Mouse (Mus musculus): Measurements from ENCODE around the gene Rras2. TPM values are rescaled to one million over a fixed set of nuclear protein-coding genes. Genes with fewer than 3 reads are reported as not detected.

Gene Rras2
- polyA plus RNA-seq (2014; fragmentation: Nextera tagmentation; extraction: Ambion mirVana) = 32.3 and 39.0 TPM in 2 replicates

GRCm38 (mm10) chr7:114117444-114117905, at the start of gene Rras2:
Gene Rras2, minus strand, starts transcription at chr7:114117781.
- ATAC-seq (ENCODE audit: low read depth) (peak; percentile 98), DNase-seq (ENCODE audit: low spot score) (peak; percentile 94)
- peaks cover 8% of the 10 kb centered on the region for H3K4me1 ChIP-seq (ENCODE audit: control insufficient read depth, insufficient read depth, low read length)
- no peaks in the 10 kb centered on the region for H3K27me3 ChIP-seq (replicated peaks; ENCODE audit: control insufficient read depth, insufficient read depth, low read length)
- H3K4me2 ChIP-seq (ENCODE audit: low read depth, low read length) = peak within 1 kb of the TSS; percentile 85
- peak within 1 kb of the TSS; percentile 78 for H3K4me3 ChIP-seq (ENCODE audit: low read depth, low read length)
- peak within 1 kb of the TSS; percentile 88 for H3K27ac ChIP-seq (replicated peaks; ENCODE audit: low read depth, low read length)
- 0% methylated on average over 30 of the region's 55 CpGs for WGBS
- no peaks in the 10 kb centered on the region for H3K36me3 ChIP-seq (ENCODE audit: control insufficient read depth, insufficient read depth, low read length)
- no peaks in the 10 kb centered on the region for H3K9me3 ChIP-seq (ENCODE audit: control insufficient read depth, low read length)
- peak within 1 kb of the TSS; percentile 79 for H3K9ac ChIP-seq (ENCODE audit: low read depth, low read length)

- DNase-seq (ENCODE audit: low spot score) = no peak
- Histone ChIP-seq H3K27ac (replicated peaks; ENCODE audit: low read depth, low read length) (no peak overlapping the region), H3K4me3 (ENCODE audit: low read depth, low read length) (no peak overlapping the region), H3K27me3 (replicated peaks; ENCODE audit: control insufficient read depth, insufficient read depth, low read length) (no peaks in the 10 kb centered on the region), H3K4me1 (ENCODE audit: control insufficient read depth, insufficient read depth, low read length) (no peaks in the 10 kb centered on the region), H3K4me2 (ENCODE audit: low read depth, low read length) (no peak overlapping the region), H3K9me3 (ENCODE audit: control insufficient read depth, low read length) (no peaks in the 10 kb centered on the region), H3K36me3 (ENCODE audit: control insufficient read depth, insufficient read depth, low read length) (no peaks in the 10 kb centered on the region), H3K9ac (ENCODE audit: low read depth, low read length) (no peak overlapping the region)
- no peak for ATAC-seq (ENCODE audit: low read depth)
- 83% methylated on average over 5 of the region's 5 CpGs for WGBS
Observed at GRCm38 (mm10) chr7:114162975-114163374, 45.4 kb upstream of the Rras2 start.

- DNase-seq (ENCODE audit: low spot score) = no peak
- Histone ChIP-seq H3K4me2 (ENCODE audit: low read depth, low read length) (no peak overlapping the region), H3K36me3 (ENCODE audit: control insufficient read depth, insufficient read depth, low read length) (no peaks in the 10 kb centered on the region), H3K4me1 (ENCODE audit: control insufficient read depth, insufficient read depth, low read length) (no peaks in the 10 kb centered on the region), H3K9me3 (ENCODE audit: control insufficient read depth, low read length) (no peaks in the 10 kb centered on the region), H3K27ac (replicated peaks; ENCODE audit: low read depth, low read length) (no peak overlapping the region), H3K9ac (ENCODE audit: low read depth, low read length) (no peak overlapping the region), H3K4me3 (ENCODE audit: low read depth, low read length) (no peak overlapping the region), H3K27me3 (replicated peaks; ENCODE audit: control insufficient read depth, insufficient read depth, low read length) (no peaks in the 10 kb centered on the region)
- no peak for ATAC-seq (ENCODE audit: low read depth)
- WGBS = 81% methylated on average over 8 of the region's 8 CpGs
Observed at GRCm38 (mm10) chr7:114161101-114161500, 43.5 kb upstream of the Rras2 start.

- Histone ChIP-seq H3K9me3 (ENCODE audit: control insufficient read depth, low read length) (no peaks in the 10 kb centered on the region), H3K36me3 (ENCODE audit: control insufficient read depth, insufficient read depth, low read length) (no peaks in the 10 kb centered on the region), H3K4me3 (ENCODE audit: low read depth, low read length) (no peak overlapping the region), H3K4me1 (ENCODE audit: control insufficient read depth, insufficient read depth, low read length) (no peaks in the 10 kb centered on the region), H3K9ac (ENCODE audit: low read depth, low read length) (no peak overlapping the region), H3K27me3 (replicated peaks; ENCODE audit: control insufficient read depth, insufficient read depth, low read length) (no peaks in the 10 kb centered on the region), H3K4me2 (ENCODE audit: low read depth, low read length) (no peak overlapping the region), H3K27ac (replicated peaks; ENCODE audit: low read depth, low read length) (no peak overlapping the region)
- DNase-seq (ENCODE audit: low spot score) = no peak
- 73% methylated on average over 12 of the region's 12 CpGs for WGBS
- no peak for ATAC-seq (ENCODE audit: low read depth)
Observed at GRCm38 (mm10) chr7:114157716-114158278, 40.2 kb upstream of the Rras2 start.

- no peak overlapping the region for H3K4me3 ChIP-seq (ENCODE audit: low read depth, low read length)
- no peaks in the 10 kb centered on the region for H3K9me3 ChIP-seq (ENCODE audit: control insufficient read depth, low read length)
- WGBS = 93% methylated on average over 4 of the region's 4 CpGs
- H3K27ac ChIP-seq (replicated peaks; ENCODE audit: low read depth, low read length) = no peak overlapping the region
- no peak overlapping the region for H3K4me2 ChIP-seq (ENCODE audit: low read depth, low read length)
- H3K27me3 ChIP-seq (replicated peaks; ENCODE audit: control insufficient read depth, insufficient read depth, low read length) = no peaks in the 10 kb centered on the region
- no peak overlapping the region for H3K9ac ChIP-seq (ENCODE audit: low read depth, low read length)
- H3K36me3 ChIP-seq (ENCODE audit: control insufficient read depth, insufficient read depth, low read length) = no peaks in the 10 kb centered on the region
- no peak; the same call in 1 of the 2 replicates for ATAC-seq (ENCODE audit: low read depth)
- DNase-seq (ENCODE audit: low spot score) = no peak
- H3K4me1 ChIP-seq (ENCODE audit: control insufficient read depth, insufficient read depth, low read length) = no peaks in the 10 kb centered on the region
Observed at GRCm38 (mm10) chr7:114156364-114156763, 38.8 kb upstream of the Rras2 start.

- no peaks in the 10 kb centered on the region for H3K4me1 ChIP-seq (ENCODE audit: control insufficient read depth, insufficient read depth, low read length)
- no peak for ATAC-seq (ENCODE audit: low read depth)
- no peak for DNase-seq (ENCODE audit: low spot score)
- H3K27me3 ChIP-seq (replicated peaks; ENCODE audit: control insufficient read depth, insufficient read depth, low read length) = no peaks in the 10 kb centered on the region
- H3K27ac ChIP-seq (replicated peaks; ENCODE audit: low read depth, low read length) = no peak overlapping the region
- H3K9me3 ChIP-seq (ENCODE audit: control insufficient read depth, low read length) = no peaks in the 10 kb centered on the region
- no peak overlapping the region for H3K9ac ChIP-seq (ENCODE audit: low read depth, low read length)
- WGBS = 52% methylated on average over 5 of the region's 5 CpGs
- no peaks in the 10 kb centered on the region for H3K36me3 ChIP-seq (ENCODE audit: control insufficient read depth, insufficient read depth, low read length)
- no peak overlapping the region for H3K4me2 ChIP-seq (ENCODE audit: low read depth, low read length)
- H3K4me3 ChIP-seq (ENCODE audit: low read depth, low read length) = no peak overlapping the region
Observed at GRCm38 (mm10) chr7:114155053-114155865, 37.7 kb upstream of the Rras2 start.

- 89% methylated on average over 5 of the region's 5 CpGs for WGBS
- no peaks in the 10 kb centered on the region for H3K36me3 ChIP-seq (ENCODE audit: control insufficient read depth, insufficient read depth, low read length)
Observed at GRCm38 (mm10) chr7:114151036-114151780, 33.6 kb upstream of the Rras2 start.

GRCm38 (mm10) chr7:114149564-114149963, 32.0 kb upstream of the Rras2 start:
- DNase-seq (ENCODE audit: low spot score) (no peak), ATAC-seq (ENCODE audit: low read depth) (no peak)
- Histone ChIP-seq H3K9ac (ENCODE audit: low read depth, low read length) (no peak overlapping the region), H3K27me3 (replicated peaks; ENCODE audit: control insufficient read depth, insufficient read depth, low read length) (no peaks in the 10 kb centered on the region), H3K4me2 (ENCODE audit: low read depth, low read length) (no peak overlapping the region), H3K4me3 (ENCODE audit: low read depth, low read length) (no peak overlapping the region), H3K36me3 (ENCODE audit: control insufficient read depth, insufficient read depth, low read length) (no peaks in the 10 kb centered on the region), H3K9me3 (ENCODE audit: control insufficient read depth, low read length) (no peaks in the 10 kb centered on the region), H3K4me1 (ENCODE audit: control insufficient read depth, insufficient read depth, low read length) (no peaks in the 10 kb centered on the region), H3K27ac (replicated peaks; ENCODE audit: low read depth, low read length) (no peak overlapping the region)
- WGBS = 85% methylated on average over 6 of the region's 6 CpGs

More at GRCm38 (mm10) chr7:114151036-114151780, 33.6 kb upstream of the Rras2 start:
- H3K4me2 ChIP-seq (ENCODE audit: low read depth, low read length) = no peak overlapping the region
- H3K9ac ChIP-seq (ENCODE audit: low read depth, low read length) = no peak overlapping the region
- no peaks in the 10 kb centered on the region for H3K9me3 ChIP-seq (ENCODE audit: control insufficient read depth, low read length)
- no peak for ATAC-seq (ENCODE audit: low read depth)
- no peak overlapping the region for H3K27ac ChIP-seq (replicated peaks; ENCODE audit: low read depth, low read length)
- H3K4me3 ChIP-seq (ENCODE audit: low read depth, low read length) = no peak overlapping the region
- H3K27me3 ChIP-seq (replicated peaks; ENCODE audit: control insufficient read depth, insufficient read depth, low read length) = no peaks in the 10 kb centered on the region
- peak; percentile 35 for DNase-seq (ENCODE audit: low spot score)
- H3K4me1 ChIP-seq (ENCODE audit: control insufficient read depth, insufficient read depth, low read length) = no peaks in the 10 kb centered on the region

All from embryonic facial prominence, embryonic 14.5 days (tissue).